Mouse (Mus musculus) kidney, postnatal 4 days (tissue): ENCODE results near the gene Polg2.
"Not testable (repeated sequence)": the region's sequence is repeated elsewhere in the genome, so short reads cannot be mapped to it uniquely, and the experiment has no call there.

Experiments
- DNase-seq, 2 experiments: peaks; one replicate each; pipeline ENCODE4 v3.0.0; 2021; ENCODE audit warnings: mixed read lengths in 2 of 2

Gene Polg2

DNA sequence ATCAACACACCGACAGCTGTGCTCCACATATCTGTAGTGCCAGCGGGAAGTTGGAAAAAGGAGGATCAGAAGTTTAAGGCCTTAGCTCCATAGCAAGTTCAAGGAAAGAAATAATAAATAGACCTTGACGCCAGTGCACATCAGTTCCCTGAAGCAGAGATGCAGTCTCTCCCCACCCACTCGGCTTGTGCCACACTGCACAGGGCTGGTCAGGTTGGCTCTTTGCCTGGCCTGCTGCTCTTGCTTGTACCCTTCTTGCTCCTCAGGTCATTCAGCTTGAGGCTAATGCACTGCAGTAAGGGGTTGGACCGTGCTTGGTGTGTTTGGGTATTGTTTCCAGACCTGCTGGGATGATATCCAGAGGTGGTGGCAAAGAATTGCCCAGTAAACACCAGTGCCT is 18.8 kb downstream of the Polg2 start:
- no peak for DNase-seq

DNA sequence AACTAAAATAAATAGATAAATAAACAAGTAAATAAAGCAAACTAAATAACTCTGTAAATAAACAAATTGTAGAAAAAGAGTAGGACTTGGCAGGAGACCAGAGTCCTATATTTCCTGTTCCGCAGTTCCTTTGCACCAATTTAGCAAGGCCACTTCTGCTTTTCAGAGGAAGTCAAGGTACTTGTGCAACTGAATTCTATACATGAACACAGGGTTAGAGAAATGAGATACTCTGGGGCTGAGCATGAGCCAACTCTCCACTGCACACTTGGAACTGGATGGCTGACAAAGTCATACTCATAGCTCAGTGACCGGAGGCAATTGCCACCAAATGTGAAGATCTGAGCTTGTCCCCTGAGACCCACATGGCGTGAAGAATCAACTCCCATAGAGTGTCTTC is 20.3 kb downstream of the Polg2 start:
- DNase-seq, result no peak

DNA sequence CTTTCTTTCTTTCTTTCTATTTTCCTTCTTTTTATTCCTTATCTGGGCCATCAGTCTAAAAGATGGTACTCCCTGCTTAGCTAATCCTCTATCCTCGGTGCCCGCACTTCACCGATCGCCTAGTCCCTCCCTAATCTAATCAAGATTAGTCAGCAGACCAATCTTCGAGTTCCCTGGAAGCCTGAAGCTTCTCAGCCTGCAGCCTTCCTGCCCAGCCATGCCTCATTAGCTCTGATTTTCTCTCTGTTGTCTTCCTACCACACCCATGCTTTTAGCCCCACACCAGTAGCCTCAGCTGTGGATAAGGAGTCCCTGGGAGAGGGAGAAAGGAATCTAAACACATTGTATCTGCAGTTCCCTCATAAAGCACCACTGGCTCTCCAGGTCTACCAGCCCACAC is 23.8 kb downstream of the Polg2 start:
- no peak for DNase-seq

DNA sequence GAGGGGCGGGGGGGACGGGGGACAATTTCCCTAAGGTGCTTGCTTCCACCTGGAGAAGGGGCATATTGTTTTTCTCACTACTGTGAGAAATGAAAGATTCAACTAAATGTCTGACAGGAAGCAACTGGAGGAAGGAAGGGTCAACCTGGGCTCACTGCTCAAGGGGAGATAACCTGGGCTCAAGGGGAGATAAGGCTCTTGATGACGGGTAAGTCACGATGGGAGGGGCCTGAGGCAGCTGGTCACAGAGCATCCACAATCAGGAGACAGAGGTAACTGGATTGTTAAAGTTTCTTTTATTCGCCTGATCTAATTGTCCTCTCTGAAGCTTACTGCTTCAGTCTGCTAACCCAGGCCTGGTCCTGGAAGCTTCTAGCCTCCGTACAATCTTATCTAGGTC is 26.0 kb downstream of the Polg2 start:
- DNase-seq, result no peak

DNA sequence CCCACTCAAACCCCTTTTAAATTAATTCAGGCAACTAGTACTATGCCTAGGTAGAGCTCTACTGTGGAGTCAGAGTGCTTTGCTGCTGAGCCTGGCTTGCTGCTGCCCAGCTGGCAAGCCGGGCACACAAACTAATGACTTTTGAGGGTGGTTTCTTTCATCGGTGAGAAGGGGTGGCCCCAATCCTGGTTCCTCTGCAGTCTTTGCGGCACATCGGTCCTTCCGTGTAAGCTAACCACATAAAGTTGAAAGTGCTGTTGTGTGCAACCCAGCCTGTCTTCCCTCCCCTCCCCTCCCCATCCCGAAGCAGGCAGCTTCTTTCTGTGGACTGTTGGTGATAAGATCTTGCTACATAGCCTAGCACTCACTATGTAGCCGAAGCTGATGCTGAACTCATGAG is 27.2 kb downstream of the Polg2 start:
- no peak for DNase-seq

DNA sequence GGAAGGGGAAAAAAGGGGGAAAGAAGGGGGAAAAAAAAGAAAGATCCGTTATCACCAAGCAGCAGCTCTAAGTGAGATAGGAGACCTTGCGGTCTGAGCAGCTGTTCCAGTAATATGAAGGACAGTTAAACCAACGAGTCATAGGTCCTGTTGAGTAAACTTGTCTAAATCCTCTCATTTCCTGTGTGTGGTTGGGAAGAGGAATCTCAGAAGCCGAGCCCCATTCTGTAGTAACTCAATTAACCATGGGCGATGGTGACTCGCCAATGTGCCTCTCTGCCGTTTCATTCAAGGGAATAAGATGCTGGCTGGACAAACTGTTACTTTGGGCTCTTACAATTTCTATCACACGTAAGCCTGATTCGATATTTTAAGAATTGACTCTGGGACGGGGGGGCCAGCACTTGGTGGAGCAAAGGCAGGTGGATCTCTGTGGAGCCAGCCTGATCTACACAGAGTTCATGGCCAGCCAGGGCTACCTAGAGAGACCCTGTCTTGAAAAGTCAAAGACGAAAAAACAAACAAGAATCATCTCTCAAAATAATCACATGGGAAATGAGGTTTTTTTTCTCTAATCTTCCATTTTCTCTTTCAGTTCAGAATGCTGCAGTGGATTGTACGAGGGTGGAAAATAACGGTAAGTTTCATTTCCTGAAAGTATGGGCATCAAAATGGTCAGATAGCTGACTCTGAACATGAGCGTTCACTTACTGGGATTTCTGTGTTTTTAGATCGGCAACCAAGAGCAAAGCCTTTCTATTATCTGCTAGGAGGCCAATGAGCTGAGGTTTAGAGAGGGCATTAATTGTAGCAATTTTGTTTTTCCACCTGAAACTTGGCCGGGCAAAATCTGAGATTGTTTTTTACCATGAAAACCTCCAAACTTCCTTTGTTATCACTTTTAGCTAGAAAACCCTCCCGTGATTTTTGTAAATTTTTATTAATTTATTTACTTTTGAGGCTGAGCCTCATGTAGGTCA is 28.0 kb downstream of the Polg2 start, which contains the start of gene Milr1:
Milr1 (plus strand) TSS at position 188 of the 980 bp plus-strand sequence.
- no peak for DNase-seq

DNA sequence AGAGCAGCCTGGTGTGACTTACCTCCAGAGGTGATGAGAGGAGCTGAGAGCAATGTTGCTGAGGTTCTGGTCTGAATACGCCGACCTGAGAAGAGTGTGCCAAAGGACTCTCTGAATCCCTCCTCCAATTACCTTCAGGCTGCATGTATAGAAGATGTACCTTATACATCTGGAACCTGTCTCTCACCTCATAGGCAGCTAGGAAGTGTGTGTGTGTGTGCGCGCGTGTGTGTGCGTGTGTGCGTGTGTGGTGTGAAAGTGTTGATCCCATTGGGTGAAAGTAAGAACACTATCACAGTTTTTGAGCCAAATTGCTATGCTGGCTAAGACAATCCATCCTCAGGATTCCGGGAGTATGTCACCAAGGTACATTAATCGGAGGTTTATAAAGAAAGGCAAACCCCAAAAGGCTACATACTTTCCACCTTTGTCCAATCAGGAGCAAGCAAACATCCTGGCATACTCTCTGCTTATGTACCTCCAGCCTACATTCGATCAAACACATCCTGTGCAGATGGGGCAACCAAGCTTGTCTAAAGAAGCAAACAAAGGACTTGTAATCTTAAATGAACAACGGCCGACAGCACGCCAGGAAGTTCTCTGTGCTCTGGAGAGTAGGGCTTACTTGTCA is 29.1 kb downstream of the Polg2 start, which contains the start of gene Pecam1:
Pecam1 (minus strand) TSS at position 508 of the 631 bp plus-strand sequence.
- DNase-seq, result no peak

DNA sequence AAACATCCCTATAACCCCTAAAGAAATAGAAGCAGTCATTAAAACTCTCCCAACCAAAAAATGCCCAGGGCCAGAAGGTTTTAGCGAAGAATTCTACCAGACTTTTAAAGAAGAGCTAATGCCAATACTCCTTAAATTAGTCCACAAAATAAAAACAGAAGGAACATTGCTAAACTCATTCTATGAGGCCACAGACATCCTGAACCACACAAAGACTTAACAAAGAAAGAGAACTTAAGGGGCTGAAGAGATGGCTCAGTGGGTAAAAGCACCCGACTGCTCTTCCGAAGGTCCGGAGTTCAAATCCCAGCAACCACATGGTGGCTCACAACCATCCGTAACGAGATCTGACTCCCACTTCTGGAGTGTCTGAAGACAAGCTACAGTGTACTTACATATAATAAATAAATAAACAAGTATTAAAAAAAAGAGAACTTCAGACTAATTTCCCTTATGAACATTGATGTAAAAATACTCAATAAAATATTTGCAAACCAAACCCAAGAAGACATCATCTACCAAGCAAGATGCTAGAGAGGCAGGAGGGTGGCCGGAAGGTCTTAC is 29.7 kb downstream of the Polg2 start:
- not testable (repeated sequence) for DNase-seq

DNA sequence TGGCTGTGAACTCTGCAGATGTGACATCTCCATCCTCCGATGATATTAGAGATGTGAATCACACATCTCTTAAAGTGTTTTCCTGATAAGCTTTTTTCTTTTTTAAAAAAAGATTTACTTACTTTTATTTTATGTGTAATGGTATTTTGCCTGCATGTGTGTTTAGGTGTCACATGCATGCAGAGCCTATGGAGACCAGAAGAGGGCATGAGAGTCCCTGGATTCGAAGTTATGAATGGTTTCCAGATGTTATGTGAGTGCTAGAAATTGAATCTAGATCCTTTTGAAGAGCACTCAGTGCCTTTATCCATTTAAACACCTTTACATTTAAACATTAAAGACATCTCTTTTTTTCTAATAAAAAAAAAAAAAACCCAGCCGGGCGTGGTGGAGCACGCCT is 34.4 kb downstream of the Polg2 start:
- no peak for DNase-seq

DNA sequence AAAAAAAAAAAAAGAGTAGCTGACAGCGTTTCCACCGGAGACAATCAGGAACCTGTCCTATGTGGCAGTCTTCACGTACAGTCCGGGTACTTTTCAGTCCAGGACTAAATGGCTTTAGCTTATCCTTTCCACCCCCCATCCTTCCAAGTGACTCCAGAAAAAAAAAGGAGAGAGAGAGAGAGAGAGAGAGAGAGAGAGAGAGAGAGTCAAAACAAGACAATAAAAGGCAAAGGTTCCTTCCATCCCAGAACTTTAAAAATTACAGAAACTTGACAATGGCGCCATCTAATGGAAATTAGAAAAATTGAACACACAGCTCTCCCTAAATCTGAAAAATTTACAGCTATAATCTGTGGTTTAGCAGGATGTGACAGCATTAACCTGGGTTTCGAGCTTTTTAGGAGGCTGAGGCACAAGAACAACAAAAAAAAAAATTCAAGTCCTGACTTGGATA is 36.9 kb downstream of the Polg2 start:
- no peak for DNase-seq

DNA sequence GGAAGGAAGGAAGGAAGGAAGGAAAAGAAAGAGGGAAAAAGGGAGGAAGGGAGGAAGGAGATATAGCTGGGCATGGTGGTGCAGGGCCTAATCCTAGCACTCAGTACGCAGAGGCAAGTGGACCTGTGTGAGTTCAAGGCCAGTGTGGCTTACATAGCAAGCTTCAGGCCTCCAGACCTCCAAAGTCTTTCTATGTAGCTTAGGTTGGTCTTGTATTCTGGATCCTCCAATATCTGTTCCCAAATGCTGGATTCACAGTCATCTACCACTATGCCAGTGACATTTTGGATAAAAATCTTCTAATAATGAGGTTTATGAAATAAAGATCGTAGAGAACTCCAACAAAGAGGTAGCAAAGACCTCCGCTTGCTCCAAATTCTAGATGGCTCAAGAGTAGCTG is 37.5 kb downstream of the Polg2 start:
- DNase-seq, result no peak

DNA sequence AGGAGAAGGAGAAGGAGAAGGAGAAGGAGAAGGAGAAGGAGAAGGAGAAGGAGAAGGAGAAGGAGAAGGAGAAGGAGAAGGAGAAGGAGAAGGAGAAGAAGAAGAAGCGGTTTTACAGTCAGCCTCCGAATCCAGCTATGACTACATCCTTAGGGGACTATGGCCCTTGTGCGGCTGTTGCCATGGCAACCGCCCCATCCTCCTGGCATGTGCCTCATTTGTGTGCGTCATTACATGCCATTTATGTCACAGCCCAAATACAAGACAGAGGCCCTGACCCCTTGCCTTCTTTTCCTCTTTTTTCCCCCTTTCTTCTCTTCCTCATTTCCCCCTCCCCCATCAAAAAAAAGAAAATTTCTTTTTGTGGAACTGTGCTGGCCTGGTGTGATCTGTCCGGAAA is 38.1 kb downstream of the Polg2 start:
- no peak for DNase-seq

DNA sequence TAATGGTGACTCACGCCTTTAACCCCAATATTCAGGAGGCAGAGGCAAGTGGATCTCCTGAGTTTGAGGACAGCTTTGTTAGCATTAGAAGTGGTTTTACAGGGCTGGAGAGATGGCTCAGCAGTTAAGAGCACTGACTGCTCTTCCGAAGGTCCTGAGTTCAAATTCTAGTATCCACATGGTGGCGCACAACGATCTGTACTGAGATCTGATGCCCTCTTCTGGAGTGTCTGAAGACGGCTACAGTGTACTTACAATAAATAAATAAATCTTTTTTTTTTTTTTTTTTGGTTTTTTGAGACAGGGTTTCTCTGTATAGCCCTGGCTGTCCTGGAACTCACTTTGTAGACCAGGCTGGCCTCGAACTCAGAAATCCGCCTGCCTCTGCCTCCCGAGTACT is 38.6 kb downstream of the Polg2 start:
- DNase-seq, result not testable (repeated sequence)

DNA sequence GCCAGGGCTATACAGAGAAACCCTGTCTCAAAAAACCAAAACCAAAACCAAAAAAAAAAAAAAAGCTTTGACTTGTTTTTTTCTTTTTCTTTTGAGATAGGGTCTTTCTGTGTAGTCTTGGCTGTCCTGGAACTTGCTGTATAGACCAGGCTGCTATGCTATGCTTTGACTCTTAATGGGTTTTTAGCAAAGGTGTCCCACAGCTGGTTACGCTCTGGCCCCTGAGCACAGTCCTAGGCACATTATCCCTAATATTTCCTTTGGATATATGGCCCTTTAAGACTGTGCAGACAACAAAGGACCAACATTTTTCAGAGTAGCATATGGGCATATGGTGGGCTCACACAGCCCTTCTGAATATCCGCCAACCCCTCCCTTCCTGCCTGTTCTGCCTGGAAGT is 40.2 kb downstream of the Polg2 start:
- DNase-seq, result no peak

DNA sequence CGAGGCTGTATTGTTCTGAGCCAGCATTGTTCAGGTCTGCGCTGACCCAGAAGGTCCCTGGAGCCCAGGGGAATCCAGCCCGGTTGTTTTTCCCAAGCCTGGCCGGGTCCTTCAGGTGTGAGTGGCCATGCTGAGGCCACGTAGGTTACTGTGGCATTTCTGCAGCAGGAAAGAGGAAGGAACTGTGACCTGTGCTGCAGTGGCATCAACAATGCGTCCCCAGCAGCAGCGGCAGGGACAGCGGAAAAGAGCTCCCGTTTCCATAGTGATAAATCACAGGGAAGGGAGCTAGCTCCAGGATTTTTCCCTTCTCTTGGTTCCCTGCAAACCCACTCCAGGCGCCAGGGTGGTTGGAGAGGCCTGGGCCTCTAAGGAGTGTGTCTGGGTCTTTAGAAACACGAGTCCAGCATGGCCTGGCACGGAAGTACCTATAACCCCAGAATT is 42.1 kb downstream of the Polg2 start:
- DNase-seq, result peak; percentile 42 to 56

DNA sequence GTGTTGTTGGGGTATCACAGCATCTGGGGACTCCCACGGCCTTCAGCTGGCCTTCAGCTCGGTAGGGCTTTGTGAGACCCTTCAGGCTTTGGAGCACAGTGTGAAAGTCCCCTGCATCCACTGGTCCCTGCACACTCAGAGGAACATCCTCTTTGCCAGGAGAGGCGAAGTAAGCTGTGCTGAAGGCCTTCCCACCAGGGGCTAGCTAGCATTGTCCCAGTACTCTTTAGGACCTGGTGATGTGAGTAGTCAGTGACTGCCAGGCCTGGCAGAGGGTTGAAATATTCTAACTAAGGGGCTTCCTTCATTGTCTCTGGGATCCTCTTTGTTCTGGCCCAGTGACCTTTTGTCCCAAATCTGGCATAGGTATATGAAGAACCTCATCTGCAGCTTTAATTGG is 42.7 kb downstream of the Polg2 start:
- no peak for DNase-seq

DNA sequence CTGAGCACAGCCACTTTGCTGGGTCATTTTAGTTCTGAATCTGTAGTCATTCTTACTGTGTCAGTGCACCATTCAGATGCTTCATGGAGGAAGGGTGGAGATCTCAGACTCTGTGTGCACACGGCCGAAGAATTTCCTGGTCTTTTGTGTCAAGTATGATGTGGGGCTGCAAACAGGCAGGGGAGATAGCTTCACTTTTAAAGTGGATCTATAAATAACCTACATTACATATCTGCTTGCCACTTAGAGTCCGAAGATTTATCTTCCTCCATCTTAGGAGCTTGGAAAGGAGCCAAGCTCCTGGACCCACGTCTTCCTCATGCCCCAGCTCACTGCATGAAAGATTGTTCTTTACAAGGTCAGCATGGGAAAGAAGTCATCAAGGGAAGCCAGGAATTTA is 48.6 kb downstream of the Polg2 start:
- no peak for DNase-seq

DNA sequence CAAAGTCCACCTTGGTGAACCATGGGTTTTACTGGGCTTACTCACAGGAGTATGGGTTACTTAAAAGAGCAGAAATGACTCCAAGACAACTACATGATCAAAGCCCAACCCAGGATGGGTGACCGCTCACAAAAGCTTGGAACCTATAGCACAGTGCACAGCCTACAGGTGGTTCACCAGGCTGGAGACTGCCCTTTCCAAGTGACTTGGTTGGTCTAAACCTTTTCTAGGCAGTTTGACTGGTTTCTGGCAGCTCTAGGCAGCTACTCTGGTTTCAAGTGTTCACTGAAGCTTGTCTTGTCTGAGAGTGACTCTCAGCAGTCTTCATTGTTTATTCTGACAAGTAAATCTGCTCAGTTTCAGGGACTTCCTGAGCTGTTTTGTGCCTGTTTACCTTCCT is 49.7 kb downstream of the Polg2 start:
- DNase-seq, result no peak

DNA sequence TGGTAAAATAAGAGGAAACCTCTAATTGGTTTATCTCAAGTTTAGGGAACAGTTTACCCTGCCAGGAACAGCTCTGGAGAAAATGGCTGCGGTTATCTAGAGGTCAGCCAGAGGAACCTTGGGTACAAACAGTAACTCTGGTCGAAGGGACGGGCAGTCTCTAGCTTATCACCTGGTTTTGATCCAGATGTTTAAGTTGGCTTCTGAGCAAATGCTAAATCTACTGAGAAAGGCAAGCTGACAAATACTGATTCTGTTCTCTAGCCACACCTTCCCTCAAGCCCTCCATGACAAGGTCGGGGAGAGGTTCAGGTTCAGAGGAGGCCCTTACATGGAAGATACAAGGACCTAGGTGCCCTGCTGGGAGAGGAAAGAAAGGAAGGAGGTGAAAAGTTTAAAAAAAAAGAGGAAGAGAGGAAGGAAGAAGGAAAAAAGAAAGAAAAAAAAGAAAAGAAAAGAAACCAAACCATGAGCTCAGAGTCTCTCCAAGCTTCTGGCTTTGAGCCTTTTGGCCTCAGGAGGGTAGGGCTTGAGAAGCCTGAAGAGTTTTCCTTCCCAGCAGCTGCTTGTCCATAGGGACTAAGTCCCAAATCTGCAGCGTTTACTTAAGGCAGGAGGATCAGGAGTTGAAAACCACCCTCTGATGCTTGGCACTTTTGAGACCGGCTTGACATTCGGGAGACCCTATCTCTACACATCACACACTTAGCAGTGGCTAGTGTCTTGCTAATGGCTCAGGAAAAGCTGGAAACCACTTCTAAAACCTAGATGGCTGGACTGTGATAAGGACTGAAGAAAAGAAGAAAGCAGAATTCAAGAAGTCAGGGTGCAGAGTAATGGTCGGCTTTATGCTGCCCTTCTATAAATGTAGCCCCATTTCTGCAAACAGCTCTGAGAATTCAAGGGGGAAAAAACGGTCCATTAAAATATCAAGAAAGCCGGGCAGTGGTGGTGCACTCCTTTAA is 50.7 kb downstream of the Polg2 start:
- DNase-seq, result no peak

DNA sequence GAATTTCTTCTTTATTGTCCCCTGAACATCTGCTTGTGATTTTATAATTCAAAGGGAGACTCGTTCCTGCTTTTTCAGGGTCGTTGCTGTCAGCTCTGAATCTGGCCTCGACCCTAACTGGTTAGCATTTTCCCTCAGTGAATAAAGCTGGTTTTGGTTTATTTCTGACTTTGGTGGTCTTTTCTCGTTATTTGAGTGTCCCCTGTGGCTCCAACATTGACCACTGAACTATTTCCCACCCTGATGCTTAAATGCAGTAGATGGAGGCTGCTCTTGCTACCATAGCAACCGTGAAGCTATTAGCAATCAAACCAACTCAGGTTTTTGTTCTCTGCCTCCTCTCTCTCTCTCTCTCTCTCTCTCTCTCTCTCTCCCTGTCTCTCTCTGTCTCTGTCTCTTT is 51.4 kb downstream of the Polg2 start:
- no peak for DNase-seq

DNA sequence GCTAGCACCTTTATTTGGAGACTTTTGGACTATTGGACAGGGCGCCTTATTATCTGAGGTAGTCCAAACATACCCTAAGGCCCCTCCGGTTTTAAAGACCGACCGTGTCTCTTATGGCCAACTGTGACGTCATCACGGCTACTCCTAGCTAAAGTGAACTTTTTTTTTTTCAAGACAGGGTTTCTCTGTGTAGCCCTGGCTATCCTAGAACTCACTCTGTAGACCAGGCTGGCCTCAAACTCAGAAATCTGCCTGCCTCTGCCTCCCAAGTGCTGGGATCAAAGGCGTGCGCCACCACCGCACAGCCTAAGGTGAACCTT is 54.5 kb downstream of the Polg2 start:
- DNase-seq, result not testable (repeated sequence)

DNA sequence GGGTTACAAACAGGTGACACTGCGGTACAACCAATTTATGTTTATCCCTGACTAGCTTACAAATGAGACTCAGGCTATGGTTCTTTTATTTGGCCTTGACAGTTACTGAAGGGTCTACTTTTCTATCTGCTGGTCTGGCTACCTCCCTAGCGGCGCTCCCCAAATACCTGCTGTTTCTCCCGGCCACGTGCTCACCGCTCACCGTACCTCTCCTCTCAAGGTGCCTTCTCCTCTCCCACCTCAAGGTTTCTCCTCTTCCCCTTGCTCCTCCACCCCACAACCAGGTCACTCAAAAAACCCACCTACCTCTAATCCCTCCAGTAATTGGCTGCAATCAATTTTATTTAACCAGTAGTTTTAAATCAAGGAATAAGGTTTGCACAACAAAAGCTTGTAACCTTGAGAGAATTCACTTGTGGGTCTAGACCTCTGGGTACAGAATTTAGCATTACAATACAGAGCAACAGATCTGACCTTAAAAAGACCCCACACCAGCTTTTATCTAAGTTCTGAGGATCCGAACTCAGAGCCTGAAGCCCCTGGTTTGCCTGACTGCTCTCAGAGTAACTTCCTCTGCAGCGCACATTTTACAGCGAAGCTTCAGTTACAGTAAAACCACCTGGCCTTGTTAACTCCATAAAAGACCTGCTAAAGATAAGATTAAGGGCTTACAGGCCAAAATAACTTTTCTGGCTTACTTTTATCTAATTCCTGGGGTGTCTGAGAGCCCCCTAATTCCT is 55.0 kb downstream of the Polg2 start:
- DNase-seq, result no peak
